Mouse (Mus musculus): ENCODE data around the gene Rsf1. TPM values are rescaled to one million over a fixed set of nuclear protein-coding genes. Genes with fewer than 3 reads are reported as not detected.
A peak's percentile ranks its signal among the peaks of the same experiment; 100 is the strongest.

Rsf1 gene
- total RNA-seq, 2 experiments from 2014 or later = 46.0 to 50.3 TPM

DNA sequence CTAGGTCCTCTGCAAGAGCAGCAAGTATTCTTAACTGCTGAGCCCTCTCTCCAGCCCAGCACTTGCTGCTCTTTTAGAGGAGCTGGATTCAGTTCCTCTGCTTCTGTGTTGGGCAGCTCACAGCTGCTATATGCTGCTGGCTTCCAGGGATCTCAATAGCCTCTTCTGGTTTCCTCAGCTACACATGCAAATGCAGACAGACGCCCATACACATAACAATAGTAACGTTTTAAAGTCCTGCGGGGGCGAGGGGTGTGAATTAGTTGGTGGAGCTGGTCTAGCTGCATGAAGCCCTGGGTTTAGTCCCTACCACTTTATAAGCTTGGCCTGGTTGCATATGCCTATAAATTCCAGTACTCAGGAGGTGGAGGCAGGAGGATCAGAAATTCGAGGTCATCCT, 139.4 kb downstream of the Rsf1 start:
- H3K27ac ChIP-seq = peak overlapping the region; percentile 53
- no peak for DNase-seq (ENCODE audit: low spot score in 2 of 2)
- no peak for TF ChIP-seq CTCF (conservative IDR thresholded peaks at IDR 0.05)
- H3K4me3 ChIP-seq = no peak overlapping the region

DNA sequence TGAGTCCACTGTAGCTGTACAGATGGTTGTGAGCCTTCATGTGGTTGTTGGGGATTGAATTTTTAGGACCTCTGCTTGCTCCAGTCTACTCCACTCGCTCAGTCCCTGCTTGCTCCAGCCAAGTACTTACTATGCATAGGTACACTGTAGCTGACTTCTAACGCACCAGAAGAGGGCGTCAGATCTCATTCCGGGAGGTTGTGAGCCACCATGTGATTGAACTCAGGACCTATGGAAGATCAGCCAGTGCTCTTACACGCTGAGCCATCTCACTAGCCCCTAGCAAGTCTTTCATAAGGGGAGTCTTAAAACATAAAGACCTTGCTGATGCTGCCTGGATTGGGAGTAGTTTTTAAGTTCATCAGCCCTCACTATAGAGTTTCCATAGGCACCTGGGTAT, 140.4 kb downstream of the Rsf1 start:
- Histone ChIP-seq H3K4me3 (no peak overlapping the region), H3K27ac (peak overlapping the region; percentile 53; the same call in 1 of the 2 replicates)
- DNase-seq (ENCODE audit: low spot score in 2 of 2) = no peak
- TF ChIP-seq CTCF (conservative IDR thresholded peaks at IDR 0.05) = peak; percentile 28

DNA sequence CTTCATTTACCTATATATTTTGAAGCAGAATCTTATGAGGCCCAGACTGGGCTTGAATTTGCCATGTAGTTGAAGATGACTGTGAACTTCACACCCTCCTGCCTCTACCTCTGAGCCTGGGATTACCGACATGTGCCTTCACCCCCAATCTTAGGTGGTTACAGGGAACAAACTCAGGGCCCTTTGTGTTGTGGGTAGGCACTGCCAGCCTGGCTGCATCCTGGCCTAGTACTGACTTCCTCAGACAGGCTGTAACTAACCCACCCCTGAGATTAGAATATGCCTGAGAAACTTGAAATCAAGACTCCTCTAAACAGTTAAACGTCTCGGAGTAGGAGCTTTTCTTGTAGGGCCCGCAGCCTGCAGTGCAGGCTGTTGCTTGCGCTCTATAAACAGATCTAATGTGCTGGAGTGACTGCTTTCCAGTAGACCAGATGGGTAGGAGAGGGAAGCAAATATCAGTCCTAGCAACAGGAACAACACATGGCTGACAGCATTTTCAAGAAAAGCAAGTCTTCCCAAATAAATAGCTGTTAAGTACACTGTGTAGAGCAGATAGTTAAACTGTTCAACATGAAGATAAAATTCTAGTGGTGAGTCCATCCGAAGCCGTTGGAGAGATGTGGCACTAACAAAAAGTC, 142.7 kb downstream of the Rsf1 start:
- DNase-seq (ENCODE audit: low spot score in 2 of 2) = peak; percentile 30 to 78
- Histone ChIP-seq H3K27ac (peak overlapping the region; percentile 91), H3K4me3 (no peak overlapping the region)
- no peak for TF ChIP-seq CTCF (conservative IDR thresholded peaks at IDR 0.05)

DNA sequence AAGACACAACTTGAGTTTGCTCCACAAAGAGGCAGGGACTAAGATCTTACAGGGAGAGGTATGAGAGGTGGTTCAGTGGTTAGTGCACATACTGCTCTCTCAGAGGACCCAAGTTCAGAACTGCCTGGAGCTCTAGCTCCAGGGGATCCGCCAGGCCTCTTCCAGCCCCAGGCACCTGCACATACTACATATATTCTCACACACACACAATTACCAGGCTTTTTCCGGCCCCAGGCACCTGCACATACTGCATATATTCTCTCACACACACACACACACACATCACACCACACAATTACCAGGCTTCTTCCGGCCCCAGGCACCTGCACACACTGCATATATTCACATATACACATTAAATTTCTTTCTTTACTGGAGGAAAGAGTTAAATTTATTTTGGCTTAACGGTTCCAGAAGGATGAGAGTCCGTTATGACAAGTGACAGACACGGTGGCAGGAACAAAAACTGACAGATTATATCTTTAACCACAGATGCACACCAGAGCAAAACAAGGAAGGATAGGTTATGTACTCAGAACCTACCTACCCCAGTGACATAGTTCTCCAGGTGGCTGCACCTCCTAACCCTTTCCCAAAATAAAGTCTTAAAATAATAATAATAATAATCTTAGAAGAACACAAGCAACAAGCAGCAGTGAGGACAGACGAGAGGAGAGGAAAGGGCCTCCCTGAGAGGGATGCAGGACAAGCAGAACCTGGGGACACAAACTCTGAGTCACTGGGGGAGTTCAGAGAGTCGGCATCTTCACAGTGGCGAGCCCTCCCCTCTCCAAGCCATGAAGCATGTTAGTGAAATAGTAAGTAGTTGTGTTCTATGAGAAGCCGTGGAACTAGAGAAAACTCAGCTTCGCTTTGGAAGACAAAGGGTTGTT, 144.2 kb downstream of the Rsf1 start:
- no peak for DNase-seq (ENCODE audit: low spot score in 2 of 2)
- Histone ChIP-seq H3K4me3 (no peak overlapping the region), H3K27ac (peak overlapping the region; percentile 91)
- no peak for TF ChIP-seq CTCF (conservative IDR thresholded peaks at IDR 0.05)

DNA sequence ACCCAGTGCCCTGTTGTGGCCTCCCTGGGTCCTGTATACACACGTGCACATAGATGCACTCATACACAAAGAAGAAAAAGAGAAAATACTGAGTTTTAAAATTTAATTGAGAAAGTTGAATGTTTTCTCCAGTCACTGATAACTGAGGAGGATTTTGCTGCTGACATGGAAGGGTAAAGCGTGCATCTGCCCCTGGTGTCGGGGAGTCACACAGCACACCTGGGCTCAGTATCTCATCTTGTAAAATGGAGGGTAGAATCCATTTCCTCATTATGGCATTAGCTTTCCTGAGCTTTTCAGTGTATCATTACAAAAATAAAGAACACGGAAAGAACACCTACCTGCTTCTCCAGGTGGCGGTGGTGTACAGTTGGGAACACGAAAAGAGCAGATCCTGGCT, 145.7 kb downstream of the Rsf1 start:
- peak overlapping the region; percentile 91; the same call in 1 of the 2 replicates for H3K27ac ChIP-seq
- H3K4me3 ChIP-seq = no peak overlapping the region
- no peak for TF ChIP-seq CTCF (conservative IDR thresholded peaks at IDR 0.05)
- no peak for DNase-seq (ENCODE audit: low spot score in 2 of 2)

DNA sequence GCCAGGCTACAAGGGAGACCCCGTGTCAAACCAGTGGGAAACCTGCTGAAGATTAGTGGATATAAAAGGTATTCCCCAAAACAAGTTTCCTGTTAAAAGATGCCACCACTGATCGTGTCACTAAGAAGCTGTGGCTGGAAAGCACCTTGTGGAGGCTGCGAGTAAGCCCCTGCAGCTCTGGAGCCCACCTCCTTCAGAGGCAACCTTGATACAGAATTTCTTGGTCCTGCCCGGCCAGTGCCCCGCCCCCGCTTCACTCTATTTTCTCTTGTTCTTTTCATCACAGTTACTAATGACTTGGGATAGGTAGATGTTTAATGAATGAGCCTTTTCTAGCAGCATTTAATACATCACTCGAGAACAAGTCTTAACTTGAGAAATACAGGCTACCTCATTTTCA, 146.4 kb downstream of the Rsf1 start:
- DNase-seq (ENCODE audit: low spot score in 2 of 2) = no peak
- no peak for TF ChIP-seq CTCF (conservative IDR thresholded peaks at IDR 0.05)
- Histone ChIP-seq H3K4me3 (no peak overlapping the region), H3K27ac (no peak overlapping the region)

DNA sequence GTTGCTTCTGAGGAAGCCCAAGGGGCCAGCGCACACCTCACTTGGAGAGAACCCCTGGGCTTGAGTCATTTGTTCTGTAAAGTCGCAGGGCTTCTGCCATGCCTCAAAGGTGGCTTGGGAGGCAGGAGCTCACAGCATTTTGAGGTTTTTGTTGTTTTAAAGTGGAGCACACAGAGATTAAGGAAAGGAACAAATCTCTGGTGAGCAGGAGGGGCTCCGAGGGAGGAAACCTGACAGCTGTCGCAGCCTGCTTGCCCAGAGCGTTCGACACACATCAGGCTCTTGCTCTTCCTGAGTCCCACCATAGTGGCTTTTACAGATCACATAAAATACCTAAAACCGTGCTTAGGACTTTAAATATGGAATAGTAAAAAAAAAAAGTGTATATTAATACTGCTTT, 147.1 kb downstream of the Rsf1 start:
- Histone ChIP-seq H3K27ac (no peak overlapping the region), H3K4me3 (no peak overlapping the region)
- no peak for TF ChIP-seq CTCF (conservative IDR thresholded peaks at IDR 0.05)
- DNase-seq (ENCODE audit: low spot score in 2 of 2) = no peak

DNA sequence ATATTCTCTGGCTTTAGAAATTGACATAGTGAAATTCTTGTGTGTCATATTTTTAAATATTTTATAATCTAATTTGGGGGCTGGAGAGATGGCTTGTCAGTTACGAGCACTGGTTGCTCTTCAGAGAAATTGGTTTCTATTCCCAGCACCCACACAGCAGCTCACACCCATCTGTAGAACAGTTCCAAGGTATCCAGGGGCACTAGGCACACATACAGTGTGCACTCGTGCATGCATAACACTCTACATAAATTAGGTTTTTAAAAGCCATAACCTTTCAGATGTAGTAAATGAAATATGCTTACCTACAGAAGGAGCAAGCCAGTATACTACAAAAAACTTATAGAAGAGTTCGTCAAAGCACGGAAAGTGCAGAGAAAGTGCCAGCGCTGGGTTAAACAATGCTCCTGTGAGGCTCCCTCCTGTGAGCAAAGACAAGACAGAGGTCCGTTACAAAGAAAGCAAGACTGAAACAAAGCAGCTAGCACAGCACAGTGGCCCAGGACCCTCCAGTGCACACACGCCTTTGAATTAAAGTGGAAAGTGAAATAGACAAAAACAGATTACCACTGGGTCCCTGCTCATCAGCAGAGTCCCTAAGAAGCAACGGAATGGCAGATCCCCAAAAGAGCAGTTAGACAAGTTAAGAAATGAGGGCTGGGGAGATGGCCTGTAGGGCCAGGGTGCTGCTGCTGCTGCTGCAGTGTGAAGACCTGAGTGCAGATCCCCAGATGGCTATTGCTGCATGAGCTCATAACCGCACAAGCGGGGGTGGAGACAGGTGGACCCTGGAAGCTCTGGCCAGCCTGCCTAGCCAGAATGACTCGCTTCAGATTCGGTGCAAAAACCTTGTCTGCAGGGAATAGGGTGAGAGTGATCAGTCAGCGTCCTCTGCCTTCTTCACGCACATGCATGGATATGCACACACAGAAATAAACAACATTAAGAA, 149.3 kb downstream of the Rsf1 start:
- no peak for DNase-seq (ENCODE audit: low spot score in 2 of 2)
- no peak overlapping the region for H3K4me3 ChIP-seq
- TF ChIP-seq CTCF (conservative IDR thresholded peaks at IDR 0.05) = no peak
- peak overlapping the region; percentile 77 for H3K27ac ChIP-seq

DNA sequence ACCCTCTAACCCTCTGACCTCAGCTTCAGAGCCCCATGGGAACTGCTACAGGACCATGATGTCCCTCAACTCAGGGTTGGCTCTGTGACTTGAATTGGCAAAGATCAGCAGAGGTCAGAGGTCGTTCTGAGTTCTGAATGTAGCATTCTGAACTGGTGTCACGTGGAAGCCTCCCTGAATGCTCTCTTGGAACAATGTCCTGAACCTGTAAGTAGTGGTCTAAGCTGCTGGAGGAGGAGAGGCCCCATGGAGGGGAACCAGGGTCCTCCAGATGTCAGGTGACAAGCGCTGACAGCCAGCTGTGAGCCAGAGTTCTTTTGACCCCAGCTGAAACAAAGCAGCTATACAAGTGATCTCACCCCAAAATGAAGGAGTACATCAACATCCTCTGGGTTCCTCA, 150.7 kb downstream of the Rsf1 start:
- no peak for TF ChIP-seq CTCF (conservative IDR thresholded peaks at IDR 0.05)
- no peak for DNase-seq (ENCODE audit: low spot score in 2 of 2)
- H3K4me3 ChIP-seq = no peak overlapping the region
- H3K27ac ChIP-seq = peak overlapping the region; percentile 77

DNA sequence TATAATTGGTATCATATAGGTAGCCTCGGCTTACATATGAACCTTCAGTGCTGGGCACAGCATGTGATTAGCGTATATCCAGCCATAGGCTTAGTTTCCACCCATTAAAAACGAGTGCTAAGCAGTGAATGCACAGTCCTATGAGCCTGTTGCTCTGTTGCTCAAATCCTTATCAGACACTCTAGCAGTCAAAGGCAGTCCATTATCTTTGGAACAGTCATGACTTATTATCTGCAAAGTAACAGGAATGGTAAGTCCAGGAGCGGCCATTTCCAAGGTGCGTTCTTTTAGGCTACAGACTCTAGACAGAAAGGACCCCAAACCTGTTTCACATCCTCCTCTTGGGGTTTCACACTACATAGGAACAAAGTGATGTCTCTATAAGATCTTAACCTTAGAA, 153.9 kb downstream of the Rsf1 start:
- Histone ChIP-seq H3K4me3 (no peak overlapping the region), H3K27ac (no peak overlapping the region)
- DNase-seq (ENCODE audit: low spot score in 2 of 2) = no peak
- no peak for TF ChIP-seq CTCF (conservative IDR thresholded peaks at IDR 0.05)

DNA sequence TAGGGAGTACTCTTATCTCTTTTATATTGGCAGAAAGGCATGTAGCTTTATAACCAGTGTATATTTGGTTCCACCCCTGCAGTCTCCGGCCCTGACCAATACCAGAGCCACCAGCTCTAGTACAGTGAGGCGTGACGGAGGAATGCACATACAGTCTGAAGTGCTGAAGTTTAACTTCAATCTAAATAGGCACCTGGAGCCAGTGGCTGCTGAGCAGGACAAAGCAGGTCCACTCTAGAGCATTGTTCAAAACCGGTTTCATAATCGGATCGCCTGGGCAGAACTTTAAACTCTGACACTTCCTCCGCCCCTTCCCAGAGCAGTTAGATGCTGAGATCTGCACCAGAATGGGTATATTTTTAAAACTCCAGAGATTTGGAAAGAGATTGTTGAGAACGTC, 155.3 kb downstream of the Rsf1 start:
- no peak for DNase-seq (ENCODE audit: low spot score in 2 of 2)
- H3K4me3 ChIP-seq = peak overlapping the region; percentile 85
- H3K27ac ChIP-seq = peak overlapping the region; percentile 29; the same call in 1 of the 2 replicates
- no peak for TF ChIP-seq CTCF (conservative IDR thresholded peaks at IDR 0.05)

DNA sequence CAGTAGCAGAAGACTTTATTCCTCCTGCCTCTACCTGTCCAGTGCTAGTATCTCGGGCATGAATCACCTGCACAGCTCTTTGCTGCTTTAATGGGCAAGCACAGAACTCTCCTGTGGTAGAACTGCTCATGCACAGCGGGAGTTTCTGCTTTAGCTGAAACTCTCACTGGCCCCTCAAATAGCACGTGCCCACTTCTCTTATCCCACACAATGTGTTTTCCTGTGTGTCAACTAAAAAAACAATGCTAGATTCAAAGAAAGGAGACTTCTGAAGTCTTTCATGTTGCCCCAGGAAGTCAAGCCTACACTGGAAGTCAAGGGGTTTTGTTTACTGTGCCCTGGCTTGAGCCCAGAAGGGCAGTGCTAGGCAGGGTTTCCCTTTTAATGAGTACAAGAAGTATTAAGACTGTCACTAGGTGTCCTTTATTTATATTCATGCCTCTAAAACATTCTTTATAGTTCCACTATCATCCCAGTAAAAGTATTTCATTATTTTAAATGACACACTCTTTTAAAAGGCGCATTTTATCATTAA, 156.3 kb downstream of the Rsf1 start:
- peak overlapping the region; percentile 85 for H3K4me3 ChIP-seq
- peak overlapping the region; percentile 91 for H3K27ac ChIP-seq
- no peak for TF ChIP-seq CTCF (conservative IDR thresholded peaks at IDR 0.05)
- no peak for DNase-seq (ENCODE audit: low spot score in 2 of 2)

All from layer of hippocampus, adult 2 months (tissue).